Comparison of ENCODE assay signal across 10 mouse cellular contexts in the genomic region with DNA sequence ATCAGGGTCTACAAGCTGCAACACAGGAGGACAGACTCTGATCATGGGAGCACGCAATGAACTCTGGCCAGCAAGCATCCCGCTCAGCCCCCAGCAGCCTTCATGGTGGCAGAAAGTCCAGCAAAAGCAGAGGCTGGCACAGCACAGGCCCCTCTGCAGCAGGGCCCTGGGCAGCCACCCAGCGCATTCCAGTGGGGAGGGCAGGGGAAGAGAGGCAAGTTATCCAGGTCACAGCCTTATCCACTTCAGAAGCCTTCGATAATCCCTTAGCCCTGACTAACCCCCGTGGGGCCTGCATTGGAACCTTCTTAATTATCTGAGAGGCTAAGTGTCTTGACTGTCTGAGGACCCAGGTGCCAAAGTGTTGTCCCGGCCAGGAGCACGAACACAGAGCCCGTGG. TPM values are rescaled to one million over a fixed set of nuclear protein-coding genes. Genes with fewer than 3 reads are reported as not detected.
DNase-seq lines count a peak whose midpoint lies in the region; ATAC-seq lines count a peak whose summit lies in the region.
"Had no signal": no experiment of that assay in that cellular context is flagged by ENCODE, and none has a peak within 500 bp of the region (broad histone marks: within the 10 kb centered on the region; RNA-seq: fewer than 3 reads in every experiment).

No protein-coding gene starts in this region.

- peak; percentile 55; the same call in 1 of the 2 replicates for ATAC-seq in heart, embryonic 11.5 days (replicated peaks; ENCODE audit: insufficient number of reproducible peaks, low FRiP score, low TSS enrichment)
- ATAC-seq in lung, embryonic 16.5 days (ENCODE audit: low read depth) = peak; percentile 76; the same call in 1 of the 2 replicates

- no peak overlapping the region for H3K4me3 ChIP-seq in heart, embryonic 11.5 days (ENCODE audit: low read depth, low read length)
- no peak overlapping the region for H3K4me3 ChIP-seq in lung, embryonic 16.5 days (ENCODE audit: low read length)
- H3K4me3 ChIP-seq: neural tube, embryonic 13.5 days had no signal

- peaks cover 9% of the 10 kb centered on the region for H3K4me1 ChIP-seq in heart, embryonic 11.5 days (ENCODE audit: control insufficient read depth, insufficient read depth, low read length)
- peaks cover 6% of the 10 kb centered on the region for H3K4me1 ChIP-seq in lung, embryonic 16.5 days (replicated peaks; ENCODE audit: control insufficient read depth, insufficient read depth, low read length)
- H3K4me1 ChIP-seq: neural tube, embryonic 13.5 days had no signal

- WGBS in heart, embryonic 11.5 days (ENCODE audit: insufficient replicate concordance) = 28% methylated on average over 8 of the region's 8 CpGs
- 19% methylated on average over 8 of the region's 8 CpGs for WGBS in lung, embryonic 16.5 days

- no peak overlapping the region for H3K9ac ChIP-seq in heart, embryonic 11.5 days (ENCODE audit: low read depth, low read length)
- peak overlapping the region; percentile 41; the same call in 1 of the 2 replicates for H3K9ac ChIP-seq in lung, embryonic 16.5 days (ENCODE audit: low read length)
- H3K9ac ChIP-seq: neural tube, embryonic 13.5 days had no signal

- H3K27ac ChIP-seq in heart, embryonic 11.5 days (ENCODE audit: low read depth, low read length) = no peak overlapping the region
- no peak overlapping the region for H3K27ac ChIP-seq in lung, embryonic 16.5 days (ENCODE audit: low read length)
- H3K27ac ChIP-seq: neural tube, embryonic 13.5 days had no signal

- 0 out of 2 replicates have a peak, but pooled peaks cover 3% of the 10 kb centered on the region for H3K9me3 ChIP-seq in heart, embryonic 11.5 days (replicated peaks; ENCODE audit: control insufficient read depth, low read length)
- no peaks in the 10 kb centered on the region for H3K9me3 ChIP-seq in lung, embryonic 16.5 days (ENCODE audit: control insufficient read depth, low read length)
- H3K9me3 ChIP-seq: neural tube, embryonic 13.5 days had no signal

- peak overlapping the region; percentile 32 for H3K4me2 ChIP-seq in heart, embryonic 11.5 days
- H3K4me2 ChIP-seq in lung, embryonic 16.5 days (ENCODE audit: low read depth, low read length) = no peak overlapping the region
- H3K4me2 ChIP-seq: neural tube, embryonic 13.5 days had no signal

- no peaks in the 10 kb centered on the region for H3K36me3 ChIP-seq in heart, embryonic 11.5 days (ENCODE audit: control insufficient read depth, insufficient read depth, low read length)
- H3K36me3 ChIP-seq in lung, embryonic 16.5 days (ENCODE audit: control insufficient read depth, insufficient read depth, low read length) = no peaks in the 10 kb centered on the region
- H3K36me3 ChIP-seq: neural tube, embryonic 13.5 days had no signal

- H3K27me3 ChIP-seq in heart, embryonic 11.5 days (ENCODE audit: control insufficient read depth, insufficient read depth, low read length) = no peaks in the 10 kb centered on the region
- no peaks in the 10 kb centered on the region for H3K27me3 ChIP-seq in lung, embryonic 16.5 days (ENCODE audit: control insufficient read depth, insufficient read depth, low read depth, low read length)
- H3K27me3 ChIP-seq: neural tube, embryonic 13.5 days had no signal

- DNase-seq in cerebellum, postnatal 10 days = peak; percentile 51 to 67
- no peak for DNase-seq in cerebellum, adult 9-10 months
- peak; percentile 79 for DNase-seq in adrenal gland, postnatal 10 days
- no peak for DNase-seq in T-cell, adult 2 months (ENCODE audit: low spot score)
- no peak for DNase-seq in layer of hippocampus, adult 9-10 months (ENCODE audit: low spot score)
- DNase-seq in right cerebral cortex, adult 2 months (ENCODE audit: low spot score in 2 of 2) = no peak

RNA-seq across cellular contexts. Expression of a gene that starts 43.6 kb away (rescaled TPM):
- 1 to 10 TPM; 2.9 to 3.7 TPM for total RNA-seq in adrenal gland, postnatal 10 days (2021)
- polyA plus RNA-seq in heart, embryonic 11.5 days (2014; fragmentation: Nextera tagmentation; extraction: Ambion mirVana) = not detected in 2 replicates
- not detected in 2 replicates for polyA plus RNA-seq in lung, embryonic 16.5 days (2015; fragmentation: Nextera tagmentation; extraction: Ambion mirVana)

RNA-seq across cellular contexts. Expression of a gene that starts 44.2 kb away (rescaled TPM):
- 10 to 100 TPM in 1 of 2 experiments, 1 to 10 TPM in 1; 9.8 to 15.0 TPM for total RNA-seq in adrenal gland, postnatal 10 days (2021)
- polyA plus RNA-seq in heart, embryonic 11.5 days (2014; fragmentation: Nextera tagmentation; extraction: Ambion mirVana) = 1.1 and 1.9 TPM in 2 replicates
- polyA plus RNA-seq in lung, embryonic 16.5 days (2015; fragmentation: Nextera tagmentation; extraction: Ambion mirVana) = 0.58 and 0.60 TPM in 2 replicates

RNA-seq across cellular contexts. Expression of a gene that starts 54.7 kb away (rescaled TPM):
- total RNA-seq in adrenal gland, postnatal 10 days (2021) = not detected
- polyA plus RNA-seq in heart, embryonic 11.5 days (2014; fragmentation: Nextera tagmentation; extraction: Ambion mirVana) = not detected in 2 replicates
- polyA plus RNA-seq in lung, embryonic 16.5 days (2015; fragmentation: Nextera tagmentation; extraction: Ambion mirVana) = not detected in 2 replicates
- polyA plus RNA-seq: intestine, embryonic 14.5 days; neural tube, embryonic 13.5 days had no signal

RNA-seq across cellular contexts. Expression of a gene that starts 58.6 kb away (rescaled TPM):
- 1 to 10 TPM; 1.1 to 4.1 TPM for total RNA-seq in adrenal gland, postnatal 10 days (2021)
- polyA plus RNA-seq in heart, embryonic 11.5 days (2014; fragmentation: Nextera tagmentation; extraction: Ambion mirVana) = not detected in 2 replicates
- not detected in 2 replicates for polyA plus RNA-seq in lung, embryonic 16.5 days (2015; fragmentation: Nextera tagmentation; extraction: Ambion mirVana)
- polyA plus RNA-seq: intestine, embryonic 14.5 days; neural tube, embryonic 13.5 days had no signal

Comparison
In these comparisons a context has a peak if more than half of its experiments do, and no peak if none do; other contexts are left out.
1. DNase-seq: peak in cerebellum, postnatal 10 days (2 of 2) and adrenal gland, postnatal 10 days (single experiment); none in cerebellum, adult 9-10 months (single experiment), T-cell, adult 2 months (single experiment), layer of hippocampus, adult 9-10 months (single experiment) and right cerebral cortex, adult 2 months (0 of 2).